Mouse (Mus musculus) thymus, adult 18-20 months (tissue): ENCODE measurements around the gene Eif3k.

Experiments used
- DNase-seq, 2 experiments: peaks; one replicate each; pipeline ENCODE4 v3.0.0; 2022; ENCODE audit warnings: mixed read lengths in 2 of 2

The Eif3k gene

GRCm38 (mm10) chr7:28933825-28934224, 47.8 kb downstream of the Eif3k start:
- no peak for DNase-seq

DNA sequence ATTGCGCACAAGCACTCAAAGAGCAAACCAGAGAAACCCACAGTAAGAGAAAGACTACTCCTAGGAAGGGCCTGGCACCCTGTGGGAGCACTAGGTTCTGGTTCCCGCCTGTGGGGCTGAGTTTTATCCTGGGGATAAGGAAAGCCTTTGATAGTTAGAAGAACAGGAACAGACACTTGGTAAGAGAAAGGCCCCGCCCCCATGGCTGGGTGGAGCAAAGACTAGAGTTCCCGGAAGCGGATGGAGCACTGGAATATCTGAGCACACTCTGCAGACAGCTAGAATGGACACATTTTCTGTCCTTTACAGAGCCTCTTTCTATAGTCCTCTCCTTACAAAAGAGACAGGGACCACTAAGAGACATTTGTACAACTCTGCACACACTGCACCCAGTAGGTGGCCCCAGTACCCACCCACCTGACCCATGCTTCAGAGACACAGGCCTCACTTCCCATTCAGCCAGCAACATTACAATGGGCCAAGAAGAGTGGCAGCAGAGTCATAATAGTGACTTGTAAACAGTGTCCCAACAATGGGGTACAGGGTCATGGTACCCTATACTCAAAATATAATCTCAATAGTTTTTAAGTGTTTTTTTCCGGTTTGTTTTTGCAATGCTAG, 49.1 kb downstream of the Eif3k start:
- no peak for DNase-seq

- no peak for DNase-seq
These were observed 50.0 kb downstream of the Eif3k start for GRCm38 (mm10) chr7:28931695-28932039.

GRCm38 (mm10) chr7:28931032-28931694, 50.5 kb downstream of the Eif3k start:
- DNase-seq: no peak

DNA sequence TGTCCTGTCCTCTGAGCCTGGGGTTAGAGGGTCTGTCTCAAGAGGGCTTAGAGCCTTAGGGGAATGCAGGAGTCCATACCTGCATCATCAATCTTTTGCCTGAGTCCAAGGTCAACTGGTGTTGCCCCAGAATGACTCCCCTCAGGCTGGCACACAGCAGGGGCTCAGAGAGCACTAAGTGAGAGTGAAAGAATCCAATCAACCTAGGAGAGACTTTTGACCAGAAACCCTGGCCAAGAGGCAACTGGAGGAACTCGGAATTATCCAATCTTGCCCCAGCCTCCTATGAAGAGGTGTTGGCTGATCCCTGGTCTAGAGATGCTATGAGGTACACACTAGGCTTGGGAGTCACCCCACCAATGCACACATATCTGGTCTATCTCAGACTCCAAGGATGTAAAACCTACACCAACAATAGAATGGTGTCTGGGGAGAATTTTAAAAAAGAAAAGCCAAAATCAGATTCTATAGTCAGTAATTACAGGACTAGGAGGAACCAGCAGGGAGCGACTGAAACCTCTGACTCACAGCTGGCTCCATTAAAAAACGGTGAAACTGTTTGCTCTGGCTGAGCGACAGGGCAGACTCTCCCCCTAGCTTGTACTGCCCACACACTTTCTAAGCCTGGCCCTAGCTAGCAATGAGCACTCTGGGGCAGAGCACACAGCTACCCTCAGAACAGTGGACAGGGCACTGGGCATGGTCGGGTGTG, 51.2 kb downstream of the Eif3k start:
- DNase-seq: no peak

- DNase-seq: no peak
These were observed 52.3 kb downstream of the Eif3k start for GRCm38 (mm10) chr7:28929381-28929780.

GRCm38 (mm10) chr7:28926172-28926571, 55.5 kb downstream of the Eif3k start:
- no peak for DNase-seq

- DNase-seq: no peak
These were observed 56.3 kb downstream of the Eif3k start for GRCm38 (mm10) chr7:28925317-28925716.

DNA sequence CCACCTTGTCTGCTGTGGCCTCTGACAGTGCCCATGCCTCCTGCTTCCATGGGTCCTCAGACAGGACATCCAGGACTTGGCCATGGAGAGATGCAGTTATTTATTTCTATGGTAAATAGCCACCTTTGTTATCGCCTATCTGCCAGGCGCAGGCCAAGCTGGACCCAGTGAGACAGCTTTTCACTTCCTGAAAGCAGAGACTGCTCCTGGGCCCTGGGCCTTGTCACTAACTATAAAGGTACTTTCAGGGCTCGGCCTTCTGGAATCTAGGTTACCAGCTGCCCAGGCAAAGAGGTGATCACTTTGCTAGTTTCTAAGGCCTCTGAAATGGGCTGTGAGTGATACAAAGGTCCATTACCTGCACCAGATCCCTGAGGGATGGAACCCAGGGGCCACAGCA, 56.9 kb downstream of the Eif3k start:
- no peak for DNase-seq

- DNase-seq: no peak
These were observed 57.8 kb downstream of the Eif3k start for GRCm38 (mm10) chr7:28923865-28924291.

DNA sequence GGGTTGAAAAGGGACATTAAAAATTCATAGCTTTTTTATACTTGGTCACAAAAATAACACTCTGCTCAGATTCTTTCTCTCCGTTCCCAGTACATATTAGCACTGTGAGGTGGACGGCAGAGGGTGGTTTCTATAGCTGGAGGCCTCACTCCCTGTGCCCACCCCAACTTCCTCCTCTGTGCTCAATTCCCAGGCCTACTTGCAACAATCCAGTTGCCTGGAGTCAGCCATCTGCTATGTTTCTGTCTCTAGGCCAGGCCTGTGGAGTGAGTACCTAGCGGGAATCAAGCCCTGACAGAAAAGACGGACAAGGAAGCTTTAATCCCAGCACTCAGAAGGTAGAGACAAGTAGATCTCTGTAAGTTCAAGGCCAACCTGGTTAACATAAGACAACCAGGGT, 59.1 kb downstream of the Eif3k start:
- DNase-seq: no peak

DNA sequence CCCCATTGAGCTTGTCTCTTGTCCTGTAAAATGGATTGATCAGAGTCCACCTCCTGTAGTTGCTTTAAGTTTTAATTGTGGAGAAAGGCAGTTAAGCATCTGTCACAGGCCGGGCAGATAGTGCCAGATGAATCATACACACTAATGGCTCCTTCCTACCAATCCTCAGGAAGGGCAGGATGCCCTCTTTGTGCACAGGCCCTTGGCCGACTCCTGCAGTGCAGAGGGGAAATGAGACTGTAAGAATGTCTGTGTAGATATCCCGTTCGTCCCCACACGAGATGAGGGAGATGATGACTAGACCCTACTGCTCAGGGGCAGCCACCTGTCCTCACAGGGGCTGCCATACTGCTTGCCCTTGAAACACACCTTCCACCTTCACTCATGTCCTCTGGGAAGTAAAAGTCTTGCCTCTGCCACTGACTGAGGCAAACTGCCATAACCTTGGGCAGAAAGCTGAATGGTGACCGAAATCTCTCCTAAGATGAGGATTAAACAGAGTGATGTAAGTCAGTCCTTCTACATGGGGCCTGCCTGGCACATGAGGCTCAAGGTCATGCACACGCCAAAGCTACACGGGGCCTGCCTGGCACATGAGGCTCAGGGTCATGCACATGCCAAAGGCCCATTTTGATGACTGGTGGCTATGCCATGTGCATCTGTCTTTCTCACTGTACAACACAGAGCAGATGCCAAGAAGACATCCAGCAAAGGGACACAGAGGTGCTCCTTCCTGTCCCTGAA, 59.8 kb downstream of the Eif3k start:
- DNase-seq: no peak
